Mouse (Mus musculus) mouse embryonic stem cell (cell line): ENCODE results near the gene Tnfaip2.

ENCODE experiments used
- in situ Hi-C, 2 experiments: fragments of 300-500 bp; cut with MboI; formaldehyde crosslinking; loops; 1 replicate in 1 of 2; 3 replicates in 1 of 2; pipeline ENCODE4 v1.14.3; 2019 to 2020; ENCODE audit warnings: low sequenced_read_pairs in 2 of 2, low pct_unique_long_range_greater_than_20kb in 1 of 2, mixed read lengths in 1 of 2; ENCODE audit not compliant: unreplicated experiment in 1 of 2

Tnfaip2 gene

DNA sequence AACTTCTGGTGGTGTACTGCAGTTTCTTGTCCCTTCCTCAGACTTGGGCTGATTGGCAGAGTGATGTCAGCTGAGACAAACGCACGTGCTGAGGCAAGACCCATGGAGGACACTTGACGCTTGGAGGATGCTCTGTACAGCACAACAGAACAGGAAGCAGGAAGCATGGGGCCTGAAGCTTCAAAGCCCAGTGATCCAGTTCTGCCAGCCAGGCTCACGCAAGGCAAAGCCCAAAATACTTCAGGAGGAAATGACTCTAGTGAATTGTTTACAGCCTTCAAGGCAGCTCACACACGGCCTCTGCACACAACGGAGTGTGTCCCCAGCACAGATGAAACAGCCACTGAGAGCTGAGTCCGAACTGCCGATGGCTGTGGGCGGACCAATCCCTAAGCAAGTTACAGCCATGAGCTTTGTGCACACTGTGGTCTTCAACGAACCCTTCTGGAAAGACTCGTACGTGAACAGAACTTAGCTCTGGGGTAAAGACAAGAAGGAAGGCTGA, 60.8 kb downstream of the Tnfaip2 start:
- in situ Hi-C loops: no loop called here

DNA sequence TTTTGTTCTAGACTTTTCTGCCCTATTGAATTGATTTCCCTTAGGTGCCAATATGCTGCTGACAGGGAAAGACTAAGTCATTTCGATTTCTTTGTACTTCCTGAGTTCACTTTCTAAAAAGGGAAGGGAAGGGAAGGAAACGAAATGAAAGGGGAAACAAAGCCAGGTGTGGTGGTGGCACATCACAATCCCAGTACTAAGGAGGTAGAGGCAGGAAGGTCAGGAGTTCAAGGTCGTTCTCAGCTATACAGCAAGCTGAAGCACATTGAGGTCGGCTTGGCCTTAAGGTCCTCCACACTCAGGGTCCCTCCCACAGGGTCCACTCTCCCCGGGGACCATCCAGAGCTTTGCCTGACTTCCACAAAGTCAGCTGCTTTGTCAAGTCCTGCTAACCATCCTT, 61.3 kb downstream of the Tnfaip2 start:
- in situ Hi-C loops: no loop called here
